Mouse (Mus musculus): ENCODE data around the gene Mpo. TPM values are rescaled to one million over a fixed set of nuclear protein-coding genes. Genes with fewer than 3 reads are reported as not detected.

The Mpo gene
- total and polyA plus RNA-seq, 2 experiments from 2014 or later = not detected

DNA sequence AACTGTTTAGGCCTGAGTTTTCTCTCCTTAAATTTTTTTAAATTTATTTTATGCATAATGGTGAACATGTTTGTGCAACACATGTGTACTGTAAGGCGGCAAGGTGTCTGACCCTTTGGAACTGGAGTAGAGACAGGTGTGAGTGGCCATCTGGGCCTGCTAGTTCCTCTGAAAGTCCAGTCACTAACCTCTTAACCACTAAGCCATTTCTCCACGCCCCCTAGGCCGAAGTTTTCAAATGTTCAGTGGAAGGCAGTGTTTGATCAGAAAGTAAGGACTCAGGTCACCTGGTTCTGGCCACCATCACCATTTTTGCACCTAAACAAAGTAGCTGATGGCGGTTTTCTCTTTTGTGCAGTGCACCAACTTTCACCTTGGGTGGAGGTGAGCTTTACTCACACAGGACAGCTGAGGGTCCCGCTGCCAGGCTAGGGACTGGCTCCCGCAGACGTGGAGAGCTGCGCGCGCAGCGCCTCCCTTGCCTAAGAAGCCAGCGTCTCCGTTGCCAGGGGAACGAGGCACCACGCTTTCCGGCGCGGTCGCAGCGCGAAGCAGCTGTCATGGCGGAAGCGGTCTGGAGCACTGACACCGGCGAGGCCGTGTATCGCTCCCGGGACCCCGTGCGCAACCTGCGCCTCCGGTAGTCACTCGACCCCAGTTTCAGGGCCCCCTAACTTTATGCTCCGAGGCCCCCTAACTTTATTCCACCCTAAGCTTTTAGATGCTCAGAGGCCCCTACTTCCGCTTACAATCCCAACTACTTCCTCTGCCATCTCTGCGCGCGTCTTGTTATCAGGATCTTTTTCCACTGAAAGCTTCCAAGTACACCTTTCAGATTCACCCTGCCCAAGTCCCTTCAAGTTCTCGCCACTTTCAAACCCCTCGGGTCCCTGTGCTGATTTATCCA is 59.6 kb downstream of the Mpo start, which contains the start of gene Mks1:
Mks1 (plus strand) TSS at position 526 of the 907 bp plus-strand sequence.
- WGBS = 4% methylated on average over 40 of the region's 40 CpGs
- Histone ChIP-seq H3K9ac (replicated peaks; ENCODE audit: low read length, poor library complexity, severe bottlenecking) (peak within 1 kb of the TSS; percentile 60), H3K27ac (ENCODE audit: low read depth, low read length) (peak within 1 kb of the TSS; percentile 82), H3K36me3 (ENCODE audit: insufficient read depth, low read length) (peaks cover 11% of the 10 kb centered on the region; the same call in 1 of the 2 replicates), H3K27me3 (ENCODE audit: insufficient read depth, low read length) (no peaks in the 10 kb centered on the region), H3K9me3 (ENCODE audit: low read length) (no peaks in the 10 kb centered on the region), H3K4me3 (ENCODE audit: low read depth, low read length) (peak within 1 kb of the TSS; percentile 57), H3K4me1 (ENCODE audit: insufficient read depth, low read length) (peaks cover 5% of the 10 kb centered on the region; the same call in 1 of the 2 replicates), H3K4me2 (ENCODE audit: low read depth, low read length, poor library complexity, severe bottlenecking) (peak within 1 kb of the TSS; percentile 76)
- ATAC-seq (ENCODE audit: low FRiP score) (peak; percentile 92), DNase-seq (ENCODE audit: low spot score) (peak; percentile 96)
- no peak for TF ChIP-seq CTCF (IDR thresholded peaks at IDR 0.05)

DNA sequence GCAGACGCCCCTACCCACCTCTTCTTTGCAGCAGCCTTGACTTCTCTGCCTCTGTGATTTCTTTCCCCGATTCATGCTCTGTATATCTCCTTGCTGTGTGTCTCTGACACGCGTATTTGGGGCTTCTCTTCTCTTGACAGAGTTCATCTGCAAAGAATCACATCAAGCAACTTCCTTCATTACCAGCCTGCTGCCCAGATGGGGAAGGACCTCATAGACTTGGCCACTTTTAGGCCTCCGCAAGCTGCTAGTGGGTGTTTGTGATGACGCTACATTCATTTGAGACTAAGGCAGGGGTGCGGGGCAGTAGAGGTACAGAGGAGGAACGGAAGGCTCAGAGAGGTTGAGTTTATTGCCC is 60.2 kb downstream of the Mpo start:
- Histone ChIP-seq H3K9ac (replicated peaks; ENCODE audit: low read length, poor library complexity, severe bottlenecking) (peak overlapping the region; percentile 60), H3K36me3 (ENCODE audit: insufficient read depth, low read length) (peaks cover 11% of the 10 kb centered on the region; the same call in 1 of the 2 replicates), H3K4me2 (ENCODE audit: low read depth, low read length, poor library complexity, severe bottlenecking) (peak overlapping the region; percentile 76), H3K27me3 (ENCODE audit: insufficient read depth, low read length) (no peaks in the 10 kb centered on the region), H3K4me1 (ENCODE audit: insufficient read depth, low read length) (peaks cover 5% of the 10 kb centered on the region; the same call in 1 of the 2 replicates), H3K27ac (ENCODE audit: low read depth, low read length) (peak overlapping the region; percentile 82), H3K9me3 (ENCODE audit: low read length) (no peaks in the 10 kb centered on the region), H3K4me3 (ENCODE audit: low read depth, low read length) (peak overlapping the region; percentile 57)
- DNase-seq (ENCODE audit: low spot score) (no peak), ATAC-seq (ENCODE audit: low FRiP score) (peak; percentile 49; the same call in 1 of the 2 replicates)
- TF ChIP-seq CTCF (IDR thresholded peaks at IDR 0.05) = no peak
- 28% methylated on average over 8 of the region's 8 CpGs for WGBS

MicroRNA genes within 50 kb of the gene (microRNA counts, 519-probe panel; counts per million panel counts)
- microRNA mmu-miR-142-3p (528 counts per million, percentile 58 among the panel's probes with 10 or more counts), microRNA mmu-miR-142-5p (1,946 counts per million, percentile 64 among the panel's probes with 10 or more counts)

Small RNA genes within 50 kb of the gene (microRNA-seq; reads per million reads assigned to microRNA genes)
- gene Mir142 (ENCODE audit: borderline number of aligned reads) (not detected), gene Mir142b (ENCODE audit: borderline number of aligned reads) (not detected)

Other genes with a start within 250 kb of the Mpo start
- not detected in 2 replicates for gene Gm11492, start 226.9 kb upstream of the Mpo start, total RNA-seq (2014; rRNA removed)
- not detected in 2 replicates for gene Gm11492, start 226.9 kb upstream of the Mpo start, polyA plus RNA-seq (2015; fragmentation: Nextera tagmentation; extraction: Ambion mirVana)
- gene Sept4, start 224.7 kb upstream of the Mpo start, total RNA-seq (2014; rRNA removed) = 19.4 and 26.6 TPM in 2 replicates
- gene Sept4, start 224.7 kb upstream of the Mpo start, polyA plus RNA-seq (2015; fragmentation: Nextera tagmentation; extraction: Ambion mirVana) = 39.1 and 40.5 TPM in 2 replicates
- gene Mtmr4, start 201.4 kb upstream of the Mpo start, total RNA-seq (2014; rRNA removed) = 98.9 and 116 TPM in 2 replicates
- gene Mtmr4, start 201.4 kb upstream of the Mpo start, polyA plus RNA-seq (2015; fragmentation: Nextera tagmentation; extraction: Ambion mirVana) = 33.2 and 34.1 TPM in 2 replicates
- 0.11 and 0.52 TPM in 2 replicates for gene Hsf5, start 176.4 kb upstream of the Mpo start, total RNA-seq (2014; rRNA removed)
- 0.10 and 0.25 TPM in 2 replicates for gene Hsf5, start 176.4 kb upstream of the Mpo start, polyA plus RNA-seq (2015; fragmentation: Nextera tagmentation; extraction: Ambion mirVana)
- 2.8 and 5.0 TPM in 2 replicates for gene Rnf43, start 130.9 kb upstream of the Mpo start, total RNA-seq (2014; rRNA removed)
- gene Rnf43, start 130.9 kb upstream of the Mpo start, polyA plus RNA-seq (2015; fragmentation: Nextera tagmentation; extraction: Ambion mirVana) = 0.56 and 0.93 TPM in 2 replicates
- gene Supt4a, start 56.0 kb upstream of the Mpo start, total RNA-seq (2014; rRNA removed) = 47.8 and 55.4 TPM in 2 replicates
- gene Supt4a, start 56.0 kb upstream of the Mpo start, polyA plus RNA-seq (2015; fragmentation: Nextera tagmentation; extraction: Ambion mirVana) = 122 and 128 TPM in 2 replicates
- gene Tspoap1, start 33.0 kb upstream of the Mpo start, total RNA-seq (2014; rRNA removed) = 206 and 215 TPM in 2 replicates
- gene Tspoap1, start 33.0 kb upstream of the Mpo start, polyA plus RNA-seq (2015; fragmentation: Nextera tagmentation; extraction: Ambion mirVana) = 47.3 and 57.8 TPM in 2 replicates
- 1.5 and 2.5 TPM in 2 replicates for gene Lpo, start 34.7 kb downstream of the Mpo start, total RNA-seq (2014; rRNA removed)
- gene Lpo, start 34.7 kb downstream of the Mpo start, polyA plus RNA-seq (2015; fragmentation: Nextera tagmentation; extraction: Ambion mirVana) = 3.8 and 4.0 TPM in 2 replicates
- gene Mks1, start 59.6 kb downstream of the Mpo start, total RNA-seq (2014; rRNA removed) = 9.1 and 16.0 TPM in 2 replicates
- gene Mks1, start 59.6 kb downstream of the Mpo start, polyA plus RNA-seq (2015; fragmentation: Nextera tagmentation; extraction: Ambion mirVana) = 8.5 and 10.5 TPM in 2 replicates
- 0.94 and 1.4 TPM in 2 replicates for gene Epx, start 82.0 kb downstream of the Mpo start, total RNA-seq (2014; rRNA removed)
- 1.2 and 1.7 TPM in 2 replicates for gene Epx, start 82.0 kb downstream of the Mpo start, polyA plus RNA-seq (2015; fragmentation: Nextera tagmentation; extraction: Ambion mirVana)
- gene Olfr462, start 98.7 kb downstream of the Mpo start, total RNA-seq (2014; rRNA removed) = not detected in 2 replicates
- gene Olfr462, start 98.7 kb downstream of the Mpo start, polyA plus RNA-seq (2015; fragmentation: Nextera tagmentation; extraction: Ambion mirVana) = not detected in 2 replicates
- not detected in 2 replicates for gene Olfr463, start 103.8 kb downstream of the Mpo start, total RNA-seq (2014; rRNA removed)
- 0.09 TPM in 1 of 2 replicates, not detected in the other for gene Olfr463, start 103.8 kb downstream of the Mpo start, polyA plus RNA-seq (2015; fragmentation: Nextera tagmentation; extraction: Ambion mirVana)
- 0.22 and 0.24 TPM in 2 replicates for gene Olfr464, start 127.4 kb downstream of the Mpo start, total RNA-seq (2014; rRNA removed)
- gene Olfr464, start 127.4 kb downstream of the Mpo start, polyA plus RNA-seq (2015; fragmentation: Nextera tagmentation; extraction: Ambion mirVana) = not detected in 2 replicates
- 72.1 and 89.8 TPM in 2 replicates for gene Dynll2, start 194.0 kb downstream of the Mpo start, total RNA-seq (2014; rRNA removed)
- 54.5 and 56.8 TPM in 2 replicates for gene Dynll2, start 194.0 kb downstream of the Mpo start, polyA plus RNA-seq (2015; fragmentation: Nextera tagmentation; extraction: Ambion mirVana)